Mouse (Mus musculus): ENCODE results near the gene Gja4.

The Gja4 gene

GRCm38 (mm10) chr4:127313861-127314260, at the start of gene Gja4:
Gja4 (minus strand) TSS chr4:127314039.
- DNase-seq = peak; percentile 47

- no peak for DNase-seq
These were observed 49.5 kb upstream of the Gja4 start for GRCm38 (mm10) chr4:127363331-127363730.

GRCm38 (mm10) chr4:127362520-127362919, 48.7 kb upstream of the Gja4 start:
- no peak for DNase-seq

GRCm38 (mm10) chr4:127358018-127358417, 44.2 kb upstream of the Gja4 start, which contains the start of gene Gjb5:
Gjb5 (minus strand) TSS chr4:127358181.
- DNase-seq = no peak

GRCm38 (mm10) chr4:127354506-127355485, 41.0 kb upstream of the Gja4 start:
- DNase-seq = no peak

GRCm38 (mm10) chr4:127353951-127354438, 40.2 kb upstream of the Gja4 start, which contains the start of gene Gjb4:
Gjb4 (minus strand) TSS chr4:127354081.
- no peak for DNase-seq

- DNase-seq = no peak
These were observed 38.8 kb upstream of the Gja4 start for GRCm38 (mm10) chr4:127352594-127352993.

GRCm38 (mm10) chr4:127349560-127350300, 35.9 kb upstream of the Gja4 start:
- DNase-seq = no peak

- DNase-seq = no peak
These were observed 31.2 kb upstream of the Gja4 start for GRCm38 (mm10) chr4:127345000-127345399.

GRCm38 (mm10) chr4:127341372-127341771, 27.5 kb upstream of the Gja4 start:
- DNase-seq = no peak

GRCm38 (mm10) chr4:127337668-127338067, 23.8 kb upstream of the Gja4 start:
- DNase-seq = no peak

GRCm38 (mm10) chr4:127334870-127335504, 21.1 kb upstream of the Gja4 start:
- no peak for DNase-seq

- DNase-seq = no peak
These were observed 17.3 kb upstream of the Gja4 start for GRCm38 (mm10) chr4:127331171-127331570.

- no peak for DNase-seq
These were observed 16.6 kb upstream of the Gja4 start, which contains the start of gene Gjb3 for GRCm38 (mm10) chr4:127330181-127331100. Gjb3 (minus strand) TSS chr4:127330844.

- no peak for DNase-seq
These were observed 15.9 kb upstream of the Gja4 start for GRCm38 (mm10) chr4:127329751-127330150.

- no peak for DNase-seq
These were observed 15.2 kb upstream of the Gja4 start for GRCm38 (mm10) chr4:127329046-127329445.

GRCm38 (mm10) chr4:127328378-127328777, 14.5 kb upstream of the Gja4 start:
- no peak for DNase-seq

- DNase-seq = no peak
These were observed 13.9 kb upstream of the Gja4 start for GRCm38 (mm10) chr4:127327749-127328148.

- no peak for DNase-seq
These were observed 13.4 kb upstream of the Gja4 start for GRCm38 (mm10) chr4:127327258-127327657.

GRCm38 (mm10) chr4:127325276-127325675, 11.4 kb upstream of the Gja4 start:
- DNase-seq = no peak

- peak; percentile 34 for DNase-seq
These were observed 10.9 kb upstream of the Gja4 start for GRCm38 (mm10) chr4:127324759-127325158.

- DNase-seq = no peak
These were observed 10.5 kb upstream of the Gja4 start for GRCm38 (mm10) chr4:127324296-127324695.

Measured in cerebellum, adult 11-12 months (tissue).